Mouse (Mus musculus) T-helper 2 cell (primary cell): Measurements from ENCODE around the gene Capn13.

Experiments
- in situ Hi-C: fragments of 300-600 bp; cut with MboI, MseI; formaldehyde crosslinking; loops from one replicate; pipeline ENCODE4 v1.15.1; 2025; ENCODE audit warnings: high pct_unique_total_duplicates

Gene Capn13

DNA sequence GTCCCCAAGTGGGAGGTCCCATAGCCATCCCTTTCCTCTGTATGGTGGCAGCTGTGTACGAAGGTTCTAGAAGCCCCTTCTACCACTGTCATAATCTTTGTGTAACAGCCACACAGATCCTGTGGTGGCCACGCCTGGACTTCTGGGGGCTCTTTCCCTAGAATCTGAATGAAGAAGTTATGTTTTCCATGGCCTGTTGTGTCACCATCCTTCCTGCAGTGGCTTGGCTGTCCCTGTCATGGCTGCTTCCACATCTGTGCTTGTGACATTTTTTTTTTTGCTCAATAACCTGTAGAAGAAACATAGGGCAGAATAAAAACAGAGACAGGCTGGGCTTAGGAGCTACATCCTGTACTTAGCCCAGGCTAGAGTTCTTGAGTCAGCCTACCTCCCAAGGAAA is at the start of gene Capn13:
Gene Capn13 (minus strand): TSS at position 5 of the 400 bp plus-strand sequence.
- in situ Hi-C loops = loop anchor here (10.0 kb wide), 1 partner anchor 184 kb away; no protein-coding TSS in a partner anchor

DNA sequence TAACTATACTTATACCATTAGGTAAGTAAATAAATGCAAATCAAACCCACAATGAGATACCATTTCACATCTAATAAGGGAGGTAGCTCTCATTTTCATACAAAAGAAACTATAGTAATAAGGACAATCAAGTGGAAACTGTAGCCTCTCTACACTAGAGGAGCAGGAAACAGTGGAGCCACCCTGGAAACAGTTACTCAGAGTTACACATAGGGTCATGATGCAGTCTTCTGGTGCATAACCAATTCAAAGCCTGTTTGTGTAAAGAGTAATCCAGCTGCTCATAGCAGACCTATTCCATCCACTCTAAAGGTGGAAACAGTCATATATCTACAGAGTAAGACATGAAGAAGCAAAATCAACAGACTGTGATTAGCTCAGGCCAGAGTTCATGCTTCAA is 48.4 kb upstream of the Capn13 start:
- in situ Hi-C loops = no loop called here

DNA sequence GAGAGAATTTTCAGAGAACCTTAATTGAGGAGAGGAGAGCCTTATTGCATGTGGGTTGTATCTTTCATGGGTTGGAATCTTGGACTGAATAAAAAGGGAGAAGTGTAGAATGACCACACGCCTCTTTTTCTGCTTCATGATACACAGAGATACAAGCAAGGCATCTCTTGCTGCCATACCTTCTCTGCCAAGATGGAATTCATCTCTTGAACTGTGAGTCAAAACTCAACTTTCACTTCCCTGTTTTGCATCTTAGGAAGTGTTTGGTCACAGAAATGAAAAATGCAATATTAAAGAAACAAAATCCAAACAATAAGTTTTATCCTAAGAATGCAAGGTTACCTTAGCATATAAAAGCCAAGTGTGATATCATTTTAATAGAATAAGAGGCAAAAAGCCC is 40.1 kb upstream of the Capn13 start:
- in situ Hi-C loops = no loop called here

DNA sequence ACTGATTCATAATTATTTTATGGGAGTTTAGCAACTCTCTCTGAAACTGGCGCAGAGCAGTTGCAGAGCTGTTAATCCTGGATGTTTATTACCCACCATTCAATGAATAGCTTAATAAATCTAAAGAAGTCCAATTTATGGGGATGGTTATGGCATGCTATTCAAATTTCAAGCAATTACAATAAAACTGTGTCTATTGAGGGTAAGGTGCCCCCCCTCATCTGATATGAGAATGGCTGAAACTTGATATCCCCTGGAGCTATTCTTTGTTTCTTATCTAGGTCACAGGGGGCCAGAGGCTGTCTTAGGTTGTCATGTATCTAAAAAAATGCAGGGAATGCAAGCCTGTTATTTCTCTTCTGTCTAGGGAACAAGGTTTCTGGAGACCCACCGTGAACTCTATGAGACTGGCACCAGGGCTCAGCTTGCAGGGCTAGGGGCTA is 31.9 kb upstream of the Capn13 start:
- in situ Hi-C loops = no loop called here

DNA sequence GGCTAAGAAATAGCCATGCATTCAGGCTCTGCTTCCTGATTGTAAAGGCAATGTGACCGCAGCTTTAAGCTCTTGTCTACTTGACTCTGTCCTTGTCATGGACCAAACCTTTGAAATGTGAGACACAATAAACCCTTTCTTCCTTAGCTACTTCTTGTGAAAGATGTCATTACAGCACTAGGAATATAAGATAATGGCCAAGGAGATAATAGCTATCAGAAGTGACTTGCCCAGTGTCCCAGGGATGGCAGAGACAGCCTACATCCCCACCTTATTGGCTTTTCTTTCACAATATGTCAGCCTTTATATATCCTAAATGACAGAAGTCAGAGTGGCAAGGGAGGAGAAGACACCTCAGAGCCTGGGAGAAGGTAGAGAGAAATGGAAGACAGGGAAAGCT is 31.4 kb upstream of the Capn13 start:
- in situ Hi-C loops = no loop called here

DNA sequence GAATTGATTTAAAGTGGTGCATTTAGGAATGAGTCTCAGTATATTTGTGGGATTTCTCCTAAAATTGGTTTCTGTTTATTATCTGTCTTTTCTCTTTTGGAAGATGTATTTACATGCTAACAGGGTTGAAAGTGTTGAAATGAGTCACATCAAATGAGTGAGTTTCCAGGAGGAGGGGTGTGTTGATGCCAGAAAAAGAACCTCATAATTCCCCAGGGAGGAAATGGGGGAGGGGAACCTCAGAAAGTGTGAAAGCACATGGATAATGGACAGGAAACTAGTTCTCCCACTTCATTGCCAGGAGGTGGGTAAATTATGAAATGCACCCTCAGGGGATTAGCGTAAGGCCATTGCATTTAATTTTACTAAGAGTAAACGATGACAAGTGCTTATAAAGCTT is 16.7 kb upstream of the Capn13 start:
- in situ Hi-C loops = no loop called here

DNA sequence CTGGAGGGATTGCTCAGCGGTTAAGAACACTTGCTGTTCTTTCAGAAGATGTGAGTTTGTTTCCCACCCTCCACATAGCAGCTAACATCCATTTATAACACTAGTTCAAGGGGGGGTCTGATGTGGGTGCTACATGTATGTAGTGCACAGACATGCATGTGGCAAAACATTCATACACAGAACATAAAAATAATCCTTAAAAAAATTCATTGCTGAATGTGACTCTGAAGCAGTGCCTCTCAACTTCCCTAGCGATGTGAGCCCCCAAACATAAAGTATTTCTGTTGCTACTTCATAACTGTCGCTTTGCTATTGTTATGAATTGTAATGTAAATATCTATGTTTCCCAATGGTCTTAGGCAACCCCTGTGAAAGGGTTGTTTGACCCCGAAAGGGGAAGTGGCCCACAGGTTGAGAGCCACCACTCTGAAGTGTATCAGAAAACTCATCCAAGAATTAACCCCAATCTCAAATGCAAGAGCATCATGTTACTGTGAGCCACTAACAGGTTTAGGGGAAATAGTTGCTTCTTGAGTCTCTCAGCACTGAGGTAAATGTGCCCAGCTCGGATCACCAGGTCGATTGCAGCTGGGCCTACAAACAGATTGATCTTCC is 15.6 kb upstream of the Capn13 start:
- in situ Hi-C loops = no loop called here

DNA sequence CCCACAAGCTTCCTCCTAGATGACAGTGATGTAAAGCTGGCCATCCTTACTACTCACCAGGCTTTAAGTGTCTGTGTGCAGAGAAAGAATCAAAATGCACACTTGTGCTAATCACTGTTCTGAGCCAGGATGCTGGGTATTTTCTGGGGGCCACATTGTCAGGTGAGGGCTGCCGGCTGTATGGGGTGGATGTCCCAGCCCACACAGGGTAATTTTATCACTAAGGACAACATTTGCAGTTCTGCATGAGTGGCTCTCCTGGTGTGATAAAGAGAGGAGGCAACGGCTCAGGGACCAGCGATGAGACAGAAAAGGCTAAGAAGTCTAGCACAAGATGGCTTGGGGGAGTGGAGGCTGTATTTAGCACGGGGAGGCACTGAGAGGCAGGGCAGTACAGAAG is 11.2 kb upstream of the Capn13 start:
- in situ Hi-C loops = no loop called here

DNA sequence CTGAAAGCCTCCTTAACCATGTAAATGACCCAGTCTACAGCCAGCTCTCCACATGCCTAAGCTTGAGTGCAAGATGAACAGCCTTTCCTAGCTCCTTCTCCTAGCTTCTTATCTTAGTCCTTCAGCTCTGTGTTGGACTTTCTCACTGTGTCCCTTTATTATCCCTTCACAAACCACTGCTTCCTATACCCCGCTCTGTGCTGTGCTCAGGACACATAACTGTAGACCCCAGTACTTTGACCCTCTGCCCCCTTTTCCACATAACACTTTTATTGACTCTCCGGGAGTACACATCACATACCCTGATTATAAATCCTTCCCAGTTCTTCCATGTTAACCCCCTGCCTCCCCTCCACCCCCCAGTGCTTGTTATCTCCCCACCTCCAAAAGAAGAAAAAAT is 606 bp upstream of the Capn13 start:
- in situ Hi-C loops = loop anchor here (10.0 kb wide), 1 partner anchor 184 kb away; no protein-coding TSS in a partner anchor

DNA sequence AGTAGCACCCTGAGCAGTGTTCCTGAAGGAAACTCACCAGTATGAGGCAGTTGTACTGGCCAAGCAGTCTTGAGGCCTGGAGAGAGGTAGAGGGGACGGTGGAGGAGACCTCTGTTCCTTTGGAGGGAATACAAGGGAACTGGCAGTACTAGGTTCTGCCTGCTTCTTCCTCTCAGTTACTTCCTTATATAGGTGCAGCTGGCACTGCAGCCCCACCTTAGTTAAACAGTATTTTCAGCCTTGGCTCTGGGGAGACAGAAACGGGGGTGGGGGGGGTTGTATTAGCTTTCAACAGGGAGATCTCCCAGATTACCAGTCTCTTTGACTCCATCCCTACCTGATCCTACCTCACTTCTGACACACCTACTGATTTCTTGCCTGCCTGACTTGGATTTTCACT is 1.5 kb downstream of the Capn13 start:
- in situ Hi-C loops = no loop called here

DNA sequence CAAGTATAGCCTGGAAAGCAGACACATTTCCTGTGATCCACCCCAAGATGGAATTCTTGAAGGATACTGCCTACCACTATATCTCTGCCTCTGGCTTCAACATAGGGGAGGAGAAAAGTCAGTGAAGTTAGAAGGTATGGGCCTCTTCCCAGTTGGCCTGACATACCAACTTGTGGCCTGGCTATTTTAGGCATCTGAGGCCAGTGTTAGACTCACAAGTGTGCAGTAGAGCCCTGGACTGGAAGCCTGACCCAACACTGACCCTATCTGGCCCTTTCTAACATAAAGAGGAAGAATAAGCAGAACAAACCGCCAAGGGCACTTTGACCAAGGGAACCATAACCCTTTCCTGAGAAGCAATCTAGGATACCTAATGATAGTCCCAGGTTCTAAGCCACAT is 7.3 kb downstream of the Capn13 start:
- in situ Hi-C loops = no loop called here

DNA sequence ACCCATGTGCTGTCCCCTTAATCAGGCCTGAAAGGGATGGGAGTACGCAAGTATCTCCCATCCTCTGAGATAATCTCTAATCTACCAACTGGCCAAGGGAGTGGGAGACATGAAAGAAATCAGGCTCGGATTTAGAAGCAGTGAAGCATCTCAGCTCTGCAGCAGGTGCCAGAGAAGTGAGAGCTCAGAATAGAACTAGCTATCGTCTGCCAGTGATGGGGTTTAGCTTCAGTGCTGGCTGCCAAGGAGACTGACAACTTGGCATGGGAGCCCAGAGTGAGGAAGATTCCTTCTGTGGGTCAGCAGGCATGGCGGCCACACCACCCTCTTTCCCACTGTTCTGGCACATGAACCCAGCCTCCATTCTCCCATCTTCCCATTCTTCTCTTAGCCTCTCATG is 8.9 kb downstream of the Capn13 start:
- in situ Hi-C loops = no loop called here

DNA sequence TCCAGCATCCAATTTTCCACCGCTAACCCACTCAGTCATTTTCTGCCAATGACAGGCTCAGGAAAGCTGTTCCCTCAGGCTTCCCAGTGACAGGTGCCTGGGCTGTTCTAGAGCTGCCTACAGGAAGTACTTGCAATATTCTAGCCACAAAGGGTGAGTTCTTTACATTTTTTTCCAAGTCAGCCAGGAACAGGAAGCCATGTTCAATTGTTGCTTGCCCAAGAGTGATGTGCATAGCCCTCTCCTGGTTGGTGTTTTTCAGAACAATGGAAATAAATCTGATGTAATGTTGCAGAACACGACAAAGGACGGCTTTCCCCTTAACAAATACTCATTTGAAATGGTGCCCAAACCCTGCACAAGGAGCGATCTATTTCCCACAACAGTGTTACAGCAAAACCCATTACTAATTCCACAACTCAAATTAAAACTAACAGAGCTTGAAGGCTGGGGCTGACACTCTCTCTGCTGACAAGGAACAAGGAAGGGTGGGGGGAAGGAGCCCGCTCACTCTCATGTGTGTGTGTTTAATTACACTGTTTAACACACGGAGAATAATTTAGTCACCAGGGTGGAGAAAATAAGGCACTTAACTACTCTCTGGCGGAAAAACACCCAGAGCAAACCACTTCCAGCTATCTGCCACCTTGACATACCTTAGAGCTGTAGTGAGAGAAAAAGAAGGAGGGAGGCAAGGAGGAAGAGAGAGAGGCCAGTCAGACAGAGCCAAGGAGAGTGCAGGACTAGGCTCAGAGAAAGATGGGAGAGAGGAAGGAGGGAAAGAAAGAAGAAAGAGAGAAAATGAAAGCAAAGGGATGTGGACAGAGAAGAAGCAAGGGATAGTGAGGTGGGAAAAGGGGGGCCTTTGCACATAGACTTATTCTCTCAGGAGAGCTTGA is 10.2 kb downstream of the Capn13 start:
- in situ Hi-C loops = no loop called here

DNA sequence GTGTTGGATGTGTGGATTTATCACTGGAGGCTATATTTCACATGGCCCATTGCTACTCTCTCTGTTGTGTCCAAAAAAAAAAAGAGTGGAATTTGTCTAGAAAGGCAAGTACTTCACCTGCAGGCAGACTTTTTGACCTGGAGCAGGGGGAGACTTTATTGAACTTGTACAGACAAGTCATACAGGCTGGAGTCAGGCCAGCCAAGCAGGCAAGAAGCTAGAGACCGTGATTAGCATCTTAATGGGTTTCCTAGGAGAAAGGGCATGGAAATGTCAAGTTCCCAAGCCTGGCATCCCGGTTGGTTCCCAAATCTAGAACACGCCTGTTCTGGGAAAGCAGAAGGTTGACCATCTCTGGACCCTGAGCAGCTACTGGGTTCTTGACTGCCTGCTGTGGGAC is 11.3 kb downstream of the Capn13 start:
- in situ Hi-C loops = no loop called here

DNA sequence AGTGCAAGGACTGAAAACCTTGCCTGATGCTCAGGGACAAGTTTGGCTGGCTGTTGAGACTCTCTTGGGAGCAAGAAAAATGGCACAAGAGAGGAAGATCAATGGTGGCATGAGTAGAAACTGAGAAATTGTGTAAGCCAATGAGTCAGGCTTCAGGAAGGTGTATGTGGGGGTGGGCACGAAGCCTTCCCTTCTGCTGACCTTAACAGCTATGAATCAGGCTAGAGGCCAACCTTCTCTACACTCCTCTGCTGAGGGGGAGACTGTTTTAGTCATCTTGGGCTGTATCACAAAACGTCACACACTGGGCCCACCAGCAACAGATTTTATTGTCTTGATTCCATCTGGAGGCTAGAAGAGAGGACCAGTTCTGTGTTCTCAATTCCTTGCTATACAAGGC is 14.1 kb downstream of the Capn13 start:
- in situ Hi-C loops = no loop called here

DNA sequence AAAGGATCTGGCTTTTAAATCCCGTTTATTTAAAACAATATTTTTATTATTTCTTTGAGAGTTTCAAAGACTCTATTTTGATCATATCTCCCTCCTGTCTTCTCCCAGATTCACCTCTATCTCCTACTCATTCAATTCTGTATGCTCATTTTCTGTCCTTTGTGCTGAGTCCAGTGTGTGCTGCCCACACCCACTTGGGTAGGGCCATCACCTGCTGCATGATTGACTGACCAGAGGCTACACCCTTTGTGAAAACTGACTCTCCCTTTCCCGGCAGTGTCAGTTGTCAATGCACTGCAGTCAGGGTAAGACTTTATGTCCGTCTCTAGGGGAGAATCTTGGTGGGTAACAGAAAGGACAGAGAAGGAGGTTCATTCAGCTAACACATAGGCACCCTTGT is 14.7 kb downstream of the Capn13 start:
- in situ Hi-C loops = no loop called here

DNA sequence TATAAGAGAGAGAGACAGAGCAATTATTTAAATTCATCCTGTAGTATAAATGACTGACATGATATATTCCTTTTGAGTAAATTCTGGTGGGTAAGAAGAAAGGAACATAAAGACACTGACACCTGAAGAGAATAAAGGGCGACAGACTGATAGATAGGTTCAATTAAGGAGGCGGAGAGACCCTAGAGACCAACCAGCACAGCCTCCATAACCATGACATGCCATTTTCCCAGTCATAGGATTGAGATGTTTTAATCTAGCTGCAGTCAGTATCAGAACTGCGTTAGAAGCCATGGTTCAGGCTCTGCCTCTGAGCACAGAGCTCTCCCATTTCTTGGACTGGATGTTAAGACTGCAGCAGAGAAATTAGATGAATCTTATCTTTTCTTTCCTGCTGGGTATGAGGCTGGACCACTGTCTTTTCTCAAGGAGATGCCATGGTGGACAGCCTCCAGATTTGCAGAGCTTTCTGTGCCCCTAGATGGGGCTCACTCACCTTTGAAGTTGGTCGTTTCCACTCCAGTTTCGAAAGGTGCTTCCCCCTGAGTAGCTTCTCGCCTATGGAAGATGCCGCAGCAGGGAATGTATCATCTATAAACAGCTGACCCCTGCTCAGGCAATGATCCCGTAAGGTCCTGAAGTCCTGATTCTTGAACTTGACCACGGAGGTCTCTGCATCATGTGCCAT is 18.2 kb downstream of the Capn13 start:
- in situ Hi-C loops = no loop called here

DNA sequence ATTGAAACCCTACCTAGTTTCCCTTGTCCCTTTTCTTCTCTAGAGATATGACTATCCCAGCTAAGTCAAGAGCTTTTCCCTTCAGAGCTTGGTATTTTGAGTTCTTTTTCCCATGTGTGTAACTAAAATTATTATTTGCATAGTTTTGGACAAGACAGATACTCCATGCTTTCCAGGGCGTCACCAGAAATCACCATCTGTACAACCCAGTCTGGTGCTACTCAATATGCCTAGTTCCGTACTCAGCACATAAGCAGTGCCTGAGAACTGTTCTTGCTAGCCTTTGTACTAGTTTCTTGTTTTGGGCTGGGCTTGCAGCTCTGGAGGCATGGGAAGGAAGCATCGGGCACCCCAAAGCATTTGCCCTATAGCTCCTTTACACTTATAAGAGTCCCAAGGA is 19.0 kb downstream of the Capn13 start:
- in situ Hi-C loops = no loop called here

DNA sequence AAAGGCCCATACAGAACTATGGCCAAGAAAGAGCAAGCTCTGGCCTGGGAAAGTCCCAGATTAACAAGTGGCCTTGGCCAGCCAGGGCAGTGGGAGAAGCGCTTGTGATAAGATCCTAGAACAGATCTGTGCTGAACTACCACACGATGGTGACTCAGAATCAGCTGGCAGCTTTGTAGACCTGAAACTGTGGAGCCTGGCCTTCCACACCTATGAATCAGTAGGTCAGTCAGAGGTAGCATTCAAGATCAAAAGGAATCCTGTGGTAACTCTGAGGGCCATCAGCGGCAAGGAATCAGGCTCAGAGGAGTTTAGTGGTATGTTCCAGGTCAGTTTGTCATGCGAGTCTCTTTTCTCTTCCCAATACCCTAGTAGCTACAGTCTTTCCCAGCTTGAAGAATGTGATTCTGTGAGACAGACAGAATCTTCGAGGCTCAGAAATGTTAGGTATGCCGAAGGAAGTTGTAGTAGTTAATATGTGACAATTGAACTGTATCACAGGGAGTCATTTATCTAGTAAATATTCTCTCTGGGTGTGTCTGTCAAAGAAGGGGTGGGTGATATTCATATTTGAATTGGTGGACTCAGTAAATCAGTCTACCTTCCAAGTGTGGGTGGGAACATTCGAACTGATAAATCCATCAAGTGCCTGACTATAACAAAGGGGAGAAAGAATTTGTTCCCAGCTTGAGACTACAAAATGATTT is 22.7 kb downstream of the Capn13 start:
- in situ Hi-C loops = no loop called here

DNA sequence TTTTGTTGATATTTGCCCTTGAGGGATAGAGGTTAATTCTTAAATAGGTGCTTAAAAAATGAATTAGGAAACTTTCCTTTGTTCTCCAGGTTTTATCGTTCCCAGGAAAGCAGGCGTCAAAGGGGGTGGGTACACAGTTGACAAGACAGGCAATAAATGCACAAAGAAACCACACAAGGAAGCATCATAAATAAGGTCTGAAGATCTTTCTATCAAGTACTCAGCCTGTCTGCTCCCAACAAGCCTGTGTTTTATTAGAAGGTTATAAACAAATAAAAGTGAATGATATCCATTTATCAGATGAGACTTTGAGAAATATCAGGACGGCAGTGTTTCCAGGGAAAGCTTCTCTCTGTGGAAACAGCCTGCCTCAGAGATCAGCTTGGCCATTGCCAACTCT is 33.3 kb downstream of the Capn13 start:
- in situ Hi-C loops = loop anchor here (10.0 kb wide), 1 partner anchor 57 kb away; no protein-coding TSS in a partner anchor

DNA sequence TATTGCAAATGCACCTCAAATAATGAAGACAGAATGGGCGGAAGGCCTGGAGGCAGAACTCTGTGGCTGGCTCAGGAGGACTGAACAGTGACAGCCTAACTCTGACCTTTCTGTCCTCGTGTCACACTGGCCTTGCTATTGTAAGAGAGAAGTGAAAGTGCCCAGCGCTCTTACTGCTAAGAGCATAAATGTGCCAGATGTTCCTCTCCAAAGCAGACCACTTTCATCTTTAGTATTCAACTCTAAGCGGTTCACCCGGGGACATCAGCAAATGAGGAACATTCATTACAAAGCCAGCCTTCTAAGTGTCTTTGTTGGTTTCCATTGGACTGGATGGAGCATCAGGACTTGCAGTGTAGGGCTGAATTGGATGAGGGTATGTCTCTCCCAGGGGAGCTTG is 39.6 kb downstream of the Capn13 start:
- in situ Hi-C loops = loop anchor here (10.0 kb wide), 1 partner anchor 64 kb away; no protein-coding TSS in a partner anchor
